Mouse (Mus musculus) frontal cortex, postnatal 25 days (tissue): ENCODE measurements at regions not wholly inside any gene's neighbourhood (a gene's known extent, or its start where the extent isn't known, plus 50 kb on each side); places are given as distances from the start of the nearest gene placed in this dataset.

Experiments used
- DNase-seq, 2 experiments: peaks; one replicate each; pipeline ENCODE4 v3.0.0; 2022; ENCODE audit warnings: low spot score in 2 of 2

GRCm38 (mm10) chr6:116901816-116902215, 185.1 kb upstream of the Tmem72 start:
- no peak for DNase-seq

GRCm38 (mm10) chr6:116902371-116902770, 185.7 kb upstream of the Tmem72 start:
- DNase-seq = no peak

GRCm38 (mm10) chr6:116906426-116907172, 189.9 kb upstream of the Tmem72 start:
- DNase-seq = no peak

GRCm38 (mm10) chr6:116910607-116911006, 193.9 kb upstream of the Tmem72 start:
- DNase-seq = no peak

GRCm38 (mm10) chr6:116912161-116912560, 195.4 kb upstream of the Tmem72 start:
- no peak for DNase-seq

- no peak for DNase-seq
Measured at GRCm38 (mm10) chr6:116914073-116914472, 197.4 kb upstream of the Tmem72 start.

GRCm38 (mm10) chr6:116935024-116935423, 218.3 kb upstream of the Tmem72 start:
- DNase-seq = no peak

- DNase-seq = no peak
Measured at GRCm38 (mm10) chr6:116941576-116941975, 224.9 kb upstream of the Tmem72 start.

- DNase-seq = no peak
Measured at GRCm38 (mm10) chr6:116942696-116943095, 225.6 kb upstream of the Cxcl12 start.

GRCm38 (mm10) chr6:116946083-116946732, 222.1 kb upstream of the Cxcl12 start:
- no peak for DNase-seq

GRCm38 (mm10) chr6:116959611-116960010, 208.7 kb upstream of the Cxcl12 start:
- DNase-seq = no peak

GRCm38 (mm10) chr6:116960641-116961040, 207.7 kb upstream of the Cxcl12 start:
- no peak for DNase-seq

GRCm38 (mm10) chr6:116966436-116966835, 201.9 kb upstream of the Cxcl12 start:
- DNase-seq = no peak

GRCm38 (mm10) chr6:116969381-116969910, 198.9 kb upstream of the Cxcl12 start:
- no peak for DNase-seq

GRCm38 (mm10) chr6:116974841-116975240, 193.5 kb upstream of the Cxcl12 start:
- no peak for DNase-seq

- no peak for DNase-seq
Measured at GRCm38 (mm10) chr6:116980349-116980995, 187.9 kb upstream of the Cxcl12 start.

- DNase-seq = no peak
Measured at GRCm38 (mm10) chr6:116985147-116985737, 183.1 kb upstream of the Cxcl12 start.

- no peak for DNase-seq
Measured at GRCm38 (mm10) chr6:116986266-116987000, 181.9 kb upstream of the Cxcl12 start.

GRCm38 (mm10) chr6:116987243-116987642, 181.1 kb upstream of the Cxcl12 start:
- DNase-seq = no peak

- DNase-seq = no peak
Measured at GRCm38 (mm10) chr6:116998948-116999682, 169.2 kb upstream of the Cxcl12 start.

GRCm38 (mm10) chr6:116999940-117000339, 168.4 kb upstream of the Cxcl12 start:
- DNase-seq = no peak
